Mouse (Mus musculus): ENCODE measurements at regions not wholly inside any gene's neighbourhood (a gene's known extent, or its start where the extent isn't known, plus 50 kb on each side); places are given as distances from the start of the nearest gene placed in this dataset.

GRCm38 (mm10) chr7:116729795-116730194, 225.6 kb downstream of the Nucb2 start:
- TF ChIP-seq CTCF (IDR thresholded peaks at IDR 0.05; ENCODE audit: control insufficient read depth, insufficient read depth, low read length) (no peak), POLR2A (IDR thresholded peaks at IDR 0.05; ENCODE audit: borderline replicate concordance, control insufficient read depth, low read depth, low read length) (no peak)
